Mouse (Mus musculus) liver, adult 2 months (tissue): ENCODE measurements around the gene Hist1h2bb.

Experiments
- CTCF ChIP-seq: fragments of 200-500 bp; IDR thresholded peaks from 2 replicates; pipeline ENCODE4 v1.5.1; 2011; ENCODE audit warnings: low read depth, low read length, control low read depth
- POLR2A ChIP-seq: fragments of 200-500 bp; IDR thresholded peaks from 2 replicates; pipeline ENCODE4 v1.6.1; 2011; ENCODE audit warnings: low read length, control low read depth; ENCODE audit not compliant: insufficient read depth; ENCODE audit errors: extremely low read depth

GRCm38 (mm10) chr13:23747892-23748288 is 1.4 kb downstream of the Hist1h2bb start:
- TF ChIP-seq POLR2A (no peak), CTCF (no peak)
